Mouse (Mus musculus) heart, postnatal 0 days (tissue): Measurements from ENCODE around the gene Trmt2b.
"Not testable (repeated sequence)": the region's sequence is repeated elsewhere in the genome, so short reads cannot be mapped to it uniquely, and the experiment has no call there.

Experiments used
- CTCF ChIP-seq: IDR thresholded peaks from 2 replicates; pipeline ENCODE4 v1.5.1; 2016; ENCODE audit warnings: antibody characterized with exemption, control low read depth, low read depth
- EP300 ChIP-seq: IDR thresholded peaks from 2 replicates; pipeline ENCODE4 v1.6.1; 2016; ENCODE audit warnings: antibody characterized with exemption, low read depth

GRCm38 (mm10) chrX:134187201-134187600, 89.6 kb downstream of the Trmt2b start, which contains the start of gene Arl13a:
- not testable (repeated sequence) for TF ChIP-seq CTCF, EP300
